Mouse (Mus musculus): Measurements from ENCODE around the gene C530008M17Rik. TPM values are rescaled to one million over a fixed set of nuclear protein-coding genes. Genes with fewer than 3 reads are reported as not detected.

C530008M17Rik gene
- polyA plus RNA-seq, 1 experiment from 2014 or later: 36.1 TPM

GRCm38 (mm10) chr5:76627770-76628169 is 28.5 kb upstream of the C530008M17Rik start:
- ATAC-seq (ENCODE audit: insufficient number of reproducible peaks, insufficient read depth, low FRiP score, low read depth): no peak
- 65% methylated on average over 1 of the region's 1 CpGs for WGBS

GRCm38 (mm10) chr5:76634012-76634411 is 22.3 kb upstream of the C530008M17Rik start:
- no peak for ATAC-seq (ENCODE audit: insufficient number of reproducible peaks, insufficient read depth, low FRiP score, low read depth)
- Histone ChIP-seq H3K27me3 (ENCODE audit: control insufficient read depth, insufficient read depth, low read length) (no peaks in the 10 kb centered on the region), H3K4me2 (ENCODE audit: low read length) (no peak overlapping the region), H3K9me3 (ENCODE audit: control insufficient read depth, low read length) (no peaks in the 10 kb centered on the region), H3K27ac (replicated peaks in 1 of 2; ENCODE audit: control insufficient read depth in 1 of 2, insufficient read depth in 1 of 2, low read depth in 2 of 2, low read length in 2 of 2) (no peak overlapping the region), H3K9ac (ENCODE audit: low read length) (no peak overlapping the region), H3K4me3 (ENCODE audit: control insufficient read depth in 1 of 2, insufficient read depth in 1 of 2, low read depth in 1 of 2, low read length in 2 of 2) (no peak overlapping the region), H3K36me3 (ENCODE audit: control insufficient read depth, insufficient read depth, low read length) (peaks cover 74% of the 10 kb centered on the region), H3K4me1 (ENCODE audit: control insufficient read depth in 2 of 2, insufficient read depth in 2 of 2, low read length in 2 of 2) (0 out of 4 replicates have a peak, but pooled peaks cover 0 to 2% of the 10 kb centered on the region in 2 experiments)
- WGBS: 86% methylated on average over 10 of the region's 10 CpGs

More at GRCm38 (mm10) chr5:76627770-76628169, 28.5 kb upstream of the C530008M17Rik start:
- Histone ChIP-seq H3K4me2 (ENCODE audit: low read length) (no peak overlapping the region), H3K36me3 (ENCODE audit: control insufficient read depth, insufficient read depth, low read length) (peaks cover 40% of the 10 kb centered on the region), H3K27ac (replicated peaks in 1 of 2; ENCODE audit: control insufficient read depth in 1 of 2, insufficient read depth in 1 of 2, low read depth in 2 of 2, low read length in 2 of 2) (no peak overlapping the region), H3K4me3 (ENCODE audit: control insufficient read depth in 1 of 2, insufficient read depth in 1 of 2, low read depth in 1 of 2, low read length in 2 of 2) (no peak overlapping the region), H3K27me3 (ENCODE audit: control insufficient read depth, insufficient read depth, low read length) (no peaks in the 10 kb centered on the region), H3K9me3 (ENCODE audit: control insufficient read depth, low read length) (no peaks in the 10 kb centered on the region), H3K9ac (ENCODE audit: low read length) (no peak overlapping the region), H3K4me1 (ENCODE audit: control insufficient read depth in 2 of 2, insufficient read depth in 2 of 2, low read length in 2 of 2) (0 out of 4 replicates have a peak, but pooled peaks cover 0 to 2% of the 10 kb centered on the region in 2 experiments)

- no peaks in the 10 kb centered on the region for H3K9me3 ChIP-seq (ENCODE audit: control insufficient read depth, low read length)
- H3K4me2 ChIP-seq (ENCODE audit: low read length): no peak overlapping the region
- no peaks in the 10 kb centered on the region for H3K27me3 ChIP-seq (ENCODE audit: control insufficient read depth, insufficient read depth, low read length)
- H3K27ac ChIP-seq (replicated peaks in 1 of 2; ENCODE audit: control insufficient read depth in 1 of 2, insufficient read depth in 1 of 2, low read depth in 2 of 2, low read length in 2 of 2): no peak overlapping the region
- no peak for ATAC-seq (ENCODE audit: insufficient number of reproducible peaks, insufficient read depth, low FRiP score, low read depth)
- H3K36me3 ChIP-seq (ENCODE audit: control insufficient read depth, insufficient read depth, low read length): peaks cover 88% of the 10 kb centered on the region
- no peak overlapping the region for H3K9ac ChIP-seq (ENCODE audit: low read length)
- H3K4me3 ChIP-seq (ENCODE audit: control insufficient read depth in 1 of 2, insufficient read depth in 1 of 2, low read depth in 1 of 2, low read length in 2 of 2): no peak overlapping the region
- WGBS: 74% methylated on average over 2 of the region's 2 CpGs
- H3K4me1 ChIP-seq (ENCODE audit: control insufficient read depth in 2 of 2, insufficient read depth in 2 of 2, low read length in 2 of 2): no peaks in the 10 kb centered on the region
These were observed 20.7 kb upstream of the C530008M17Rik start for GRCm38 (mm10) chr5:76635592-76635991.

- 80% methylated on average over 4 of the region's 4 CpGs for WGBS
- Histone ChIP-seq H3K9ac (ENCODE audit: low read length) (no peak overlapping the region), H3K36me3 (ENCODE audit: control insufficient read depth, insufficient read depth, low read length) (peaks cover 72% of the 10 kb centered on the region), H3K27me3 (ENCODE audit: control insufficient read depth, insufficient read depth, low read length) (no peaks in the 10 kb centered on the region), H3K4me2 (ENCODE audit: low read length) (no peak overlapping the region), H3K4me3 (ENCODE audit: control insufficient read depth in 1 of 2, insufficient read depth in 1 of 2, low read depth in 1 of 2, low read length in 2 of 2) (no peak overlapping the region), H3K9me3 (ENCODE audit: control insufficient read depth, low read length) (no peaks in the 10 kb centered on the region), H3K27ac (replicated peaks in 1 of 2; ENCODE audit: control insufficient read depth in 1 of 2, insufficient read depth in 1 of 2, low read depth in 2 of 2, low read length in 2 of 2) (no peak overlapping the region), H3K4me1 (ENCODE audit: control insufficient read depth in 2 of 2, insufficient read depth in 2 of 2, low read length in 2 of 2) (no peaks in the 10 kb centered on the region)
- ATAC-seq (ENCODE audit: insufficient number of reproducible peaks, insufficient read depth, low FRiP score, low read depth): no peak
These were observed 14.2 kb upstream of the C530008M17Rik start for GRCm38 (mm10) chr5:76642076-76642475.

- no peak overlapping the region for H3K27ac ChIP-seq (replicated peaks in 1 of 2; ENCODE audit: control insufficient read depth in 1 of 2, insufficient read depth in 1 of 2, low read depth in 2 of 2, low read length in 2 of 2)
- H3K36me3 ChIP-seq (ENCODE audit: control insufficient read depth, insufficient read depth, low read length): peaks cover 51% of the 10 kb centered on the region
- H3K4me2 ChIP-seq (ENCODE audit: low read length): no peak overlapping the region
- H3K4me3 ChIP-seq (ENCODE audit: control insufficient read depth in 1 of 2, insufficient read depth in 1 of 2, low read depth in 1 of 2, low read length in 2 of 2): no peak overlapping the region
- H3K9me3 ChIP-seq (ENCODE audit: control insufficient read depth, low read length): no peaks in the 10 kb centered on the region
- ATAC-seq (ENCODE audit: insufficient number of reproducible peaks, insufficient read depth, low FRiP score, low read depth): no peak
- WGBS: 91% methylated on average over 7 of the region's 7 CpGs
- no peak overlapping the region for H3K9ac ChIP-seq (ENCODE audit: low read length)
- H3K4me1 ChIP-seq (ENCODE audit: control insufficient read depth in 2 of 2, insufficient read depth in 2 of 2, low read length in 2 of 2): no peaks in the 10 kb centered on the region
- H3K27me3 ChIP-seq (ENCODE audit: control insufficient read depth, insufficient read depth, low read length): no peaks in the 10 kb centered on the region
These were observed 12.1 kb upstream of the C530008M17Rik start for GRCm38 (mm10) chr5:76644234-76644633.

- no peak overlapping the region for H3K27ac ChIP-seq (replicated peaks in 1 of 2; ENCODE audit: control insufficient read depth in 1 of 2, insufficient read depth in 1 of 2, low read depth in 2 of 2, low read length in 2 of 2)
- no peaks in the 10 kb centered on the region for H3K27me3 ChIP-seq (ENCODE audit: control insufficient read depth, insufficient read depth, low read length)
- no peak overlapping the region for H3K4me3 ChIP-seq (ENCODE audit: control insufficient read depth in 1 of 2, insufficient read depth in 1 of 2, low read depth in 1 of 2, low read length in 2 of 2)
- H3K4me2 ChIP-seq (ENCODE audit: low read length): no peak overlapping the region
- H3K4me1 ChIP-seq (ENCODE audit: control insufficient read depth in 2 of 2, insufficient read depth in 2 of 2, low read length in 2 of 2): no peaks in the 10 kb centered on the region
- no peak for ATAC-seq (ENCODE audit: insufficient number of reproducible peaks, insufficient read depth, low FRiP score, low read depth)
- H3K9ac ChIP-seq (ENCODE audit: low read length): no peak overlapping the region
- 90% methylated on average over 10 of the region's 10 CpGs for whole genome bisulfite sequencing
- H3K36me3 ChIP-seq (ENCODE audit: control insufficient read depth, insufficient read depth, low read length): peaks cover 41% of the 10 kb centered on the region
- no peaks in the 10 kb centered on the region for H3K9me3 ChIP-seq (ENCODE audit: control insufficient read depth, low read length)
These were observed 11.0 kb upstream of the C530008M17Rik start for GRCm38 (mm10) chr5:76645091-76645868.

- Histone ChIP-seq H3K27ac (replicated peaks in 1 of 2; ENCODE audit: control insufficient read depth in 1 of 2, insufficient read depth in 1 of 2, low read depth in 2 of 2, low read length in 2 of 2) (no peak overlapping the region), H3K4me2 (ENCODE audit: low read length) (no peak overlapping the region), H3K4me3 (ENCODE audit: control insufficient read depth in 1 of 2, insufficient read depth in 1 of 2, low read depth in 1 of 2, low read length in 2 of 2) (no peak overlapping the region), H3K36me3 (ENCODE audit: control insufficient read depth, insufficient read depth, low read length) (peaks cover 4% of the 10 kb centered on the region), H3K27me3 (ENCODE audit: control insufficient read depth, insufficient read depth, low read length) (no peaks in the 10 kb centered on the region), H3K9ac (ENCODE audit: low read length) (no peak overlapping the region), H3K4me1 (ENCODE audit: control insufficient read depth in 2 of 2, insufficient read depth in 2 of 2, low read length in 2 of 2) (no peaks in the 10 kb centered on the region), H3K9me3 (ENCODE audit: control insufficient read depth, low read length) (no peaks in the 10 kb centered on the region)
- ATAC-seq (ENCODE audit: insufficient number of reproducible peaks, insufficient read depth, low FRiP score, low read depth): no peak
- 73% methylated on average over 4 of the region's 4 CpGs for WGBS
These were observed 6.4 kb upstream of the C530008M17Rik start for GRCm38 (mm10) chr5:76649897-76650296.

Data from heart, embryonic 14.5 days (tissue).